Comparison of ENCODE assay signal across 8 mouse cellular contexts in genomic region chr2:76672966-76673392, GRCm38 (mm10). TPM values are rescaled to one million over a fixed set of nuclear protein-coding genes. Genes with fewer than 3 reads are reported as not detected.
DNase-seq lines count a peak whose midpoint lies in the region; ATAC-seq and TF ChIP-seq lines count a peak whose summit lies in the region.

Gene Fkbp7 (minus strand): TSS chr2:76673116.

- peak; percentile 95 for DNase-seq in brain, adult 2 months (ENCODE audit: low read depth, low spot score)
- peak; percentile 96 for DNase-seq in heart, embryonic 10.5 days (ENCODE audit: low spot score)
- peak; percentile 94 for DNase-seq in midbrain, postnatal 0 days (ENCODE audit: low spot score)
- DNase-seq in spleen, postnatal 10 days (ENCODE audit: low spot score in 2 of 2), result peak; percentile 79 to 90

- TF ChIP-seq POLR2A in embryonic fibroblast, embryonic 13.5 days (IDR thresholded peaks at IDR 0.05; ENCODE audit: low read depth, low read length), result peak; percentile 99

- H3K27ac ChIP-seq in embryonic fibroblast, embryonic 13.5 days (ENCODE audit: insufficient read depth, low read length), result peak within 1 kb of the TSS; percentile 76
- peak within 1 kb of the TSS; percentile 88 for H3K27ac ChIP-seq in heart, embryonic 10.5 days
- H3K27ac ChIP-seq in kidney, embryonic 14.5 days (ENCODE audit: low read depth, low read length), result peak within 1 kb of the TSS; percentile 76
- peak within 1 kb of the TSS; percentile 85 for H3K27ac ChIP-seq in limb, embryonic 15.5 days
- peak within 1 kb of the TSS; percentile 65 for H3K27ac ChIP-seq in midbrain, postnatal 0 days (ENCODE audit: low read depth, low read length)

- no peak for TF ChIP-seq CTCF in C2C12 (IDR thresholded peaks at IDR 0.05; ENCODE audit: control insufficient read depth, insufficient read depth, insufficient read length)
- no peak for TF ChIP-seq CTCF in embryonic fibroblast, embryonic 13.5 days (IDR thresholded peaks at IDR 0.05; ENCODE audit: borderline replicate concordance, insufficient read depth, low read length)
- no peak for TF ChIP-seq CTCF in midbrain, postnatal 0 days (IDR thresholded peaks at IDR 0.05)

- peak; percentile 92 for ATAC-seq in kidney, embryonic 14.5 days (ENCODE audit: low FRiP score, low TSS enrichment)
- ATAC-seq in limb, embryonic 15.5 days (ENCODE audit: insufficient number of reproducible peaks, low FRiP score, low TSS enrichment, low read depth), result peak; percentile 89
- ATAC-seq in midbrain, postnatal 0 days (ENCODE audit: low FRiP score), result peak; percentile 90

- peak within 1 kb of the TSS; percentile 48 for H3ac ChIP-seq in C2C12 (ENCODE audit: control insufficient read depth, insufficient read length, low read depth)

- under 1% methylated on average over 17 of the region's 17 CpGs for WGBS in heart, embryonic 10.5 days
- WGBS in kidney, embryonic 14.5 days, result 0% methylated on average over 17 of the region's 17 CpGs
- WGBS in limb, embryonic 15.5 days, result 0% methylated on average over 17 of the region's 17 CpGs
- WGBS in midbrain, postnatal 0 days, result 0% methylated on average over 17 of the region's 17 CpGs

- peak within 1 kb of the TSS; percentile 52 for H3K9ac ChIP-seq in kidney, embryonic 14.5 days (ENCODE audit: low read depth, low read length)
- peak within 1 kb of the TSS; percentile 47 for H3K9ac ChIP-seq in limb, embryonic 15.5 days
- peak within 1 kb of the TSS; percentile 46 for H3K9ac ChIP-seq in midbrain, postnatal 0 days (replicated peaks; ENCODE audit: low read length, poor library complexity, severe bottlenecking)

- peaks cover 36% of the 10 kb centered on the region for H3K79me2 ChIP-seq in C2C12 (ENCODE audit: control insufficient read depth, insufficient read depth)

- H3K9me3 ChIP-seq in heart, embryonic 10.5 days, result no peaks in the 10 kb centered on the region
- no peaks in the 10 kb centered on the region for H3K9me3 ChIP-seq in kidney, embryonic 14.5 days (ENCODE audit: control insufficient read depth, low read length)
- no peaks in the 10 kb centered on the region for H3K9me3 ChIP-seq in limb, embryonic 15.5 days
- H3K9me3 ChIP-seq in midbrain, postnatal 0 days (ENCODE audit: low read length), result no peaks in the 10 kb centered on the region

- no peaks in the 10 kb centered on the region for H3K27me3 ChIP-seq in C2C12 (ENCODE audit: control insufficient read depth, insufficient read depth, insufficient read length)
- H3K27me3 ChIP-seq in heart, embryonic 10.5 days (ENCODE audit: insufficient read depth, poor library complexity, severe bottlenecking), result no peaks in the 10 kb centered on the region
- H3K27me3 ChIP-seq in kidney, embryonic 14.5 days (ENCODE audit: control insufficient read depth, insufficient read depth, low read length), result no peaks in the 10 kb centered on the region
- no peaks in the 10 kb centered on the region for H3K27me3 ChIP-seq in limb, embryonic 15.5 days
- H3K27me3 ChIP-seq in midbrain, postnatal 0 days (ENCODE audit: insufficient read depth, low read length), result no peaks in the 10 kb centered on the region

- peak within 1 kb of the TSS; percentile 62 for H3K4me2 ChIP-seq in kidney, embryonic 14.5 days (replicated peaks; ENCODE audit: low read depth, low read length)
- H3K4me2 ChIP-seq in limb, embryonic 15.5 days, result peak within 1 kb of the TSS; percentile 51
- peak within 1 kb of the TSS; percentile 60 for H3K4me2 ChIP-seq in midbrain, postnatal 0 days (ENCODE audit: low read depth, low read length, poor library complexity, severe bottlenecking)

- H3K4me1 ChIP-seq in embryonic fibroblast, embryonic 13.5 days (ENCODE audit: control insufficient read depth, insufficient read depth, low read length), result 0 out of 2 replicates have a peak, but pooled peaks cover 4% of the 10 kb centered on the region
- H3K4me1 ChIP-seq in heart, embryonic 10.5 days, result peaks cover 27% of the 10 kb centered on the region
- H3K4me1 ChIP-seq in kidney, embryonic 14.5 days (ENCODE audit: control insufficient read depth, insufficient read depth, low read length), result peaks cover 21% of the 10 kb centered on the region; the same call in 1 of the 2 replicates
- H3K4me1 ChIP-seq in limb, embryonic 15.5 days, result peaks cover 22% of the 10 kb centered on the region
- peaks cover 10% of the 10 kb centered on the region for H3K4me1 ChIP-seq in midbrain, postnatal 0 days (ENCODE audit: insufficient read depth, low read length)

- H3K36me3 ChIP-seq in C2C12 (ENCODE audit: control insufficient read depth, insufficient read depth), result peaks cover 2% of the 10 kb centered on the region
- no peaks in the 10 kb centered on the region for H3K36me3 ChIP-seq in heart, embryonic 10.5 days
- peaks cover 3% of the 10 kb centered on the region; the same call in 1 of the 2 replicates for H3K36me3 ChIP-seq in kidney, embryonic 14.5 days (ENCODE audit: control insufficient read depth, insufficient read depth, low read length)
- H3K36me3 ChIP-seq in limb, embryonic 15.5 days, result peaks cover 7% of the 10 kb centered on the region; the same call in 1 of the 2 replicates
- no peaks in the 10 kb centered on the region for H3K36me3 ChIP-seq in midbrain, postnatal 0 days (ENCODE audit: insufficient read depth, low read length)

- peak within 1 kb of the TSS; percentile 40 for H3K4me3 ChIP-seq in C2C12 (ENCODE audit: insufficient read depth, poor library complexity, severe bottlenecking)
- peak within 1 kb of the TSS; percentile 55 for H3K4me3 ChIP-seq in embryonic fibroblast, embryonic 13.5 days (ENCODE audit: insufficient read depth, low read length)
- H3K4me3 ChIP-seq in heart, embryonic 10.5 days, result peak within 1 kb of the TSS; percentile 63
- H3K4me3 ChIP-seq in kidney, embryonic 14.5 days (ENCODE audit: low read length), result peak within 1 kb of the TSS; percentile 54
- peak within 1 kb of the TSS; percentile 42 for H3K4me3 ChIP-seq in limb, embryonic 15.5 days
- peak within 1 kb of the TSS; percentile 36 for H3K4me3 ChIP-seq in midbrain, postnatal 0 days (ENCODE audit: low read depth, low read length)

- H3K79me3 ChIP-seq in C2C12 (ENCODE audit: low read depth), result peaks cover 24% of the 10 kb centered on the region

TF ChIP-seq in C2C12, 6 proteins besides CTCF, POLR2A, EP300 and RAD21:
- TF ChIP-seq USF1 (IDR thresholded peaks at IDR 0.05; ENCODE audit: low read depth), result no peak
- TF ChIP-seq MAX (IDR thresholded peaks at IDR 0.05), result peak; percentile 80

RNA-seq across cellular contexts. Expression of gene Fkbp7, which starts in this region (rescaled TPM):
- 36.5 TPM for polyA plus RNA-seq in C2C12 (2012; fragmentation: generic; extraction: Trizol)
- polyA plus RNA-seq in embryonic fibroblast, embryonic 13.5 days (2011; ENCODE audit: insufficient read length, low read depth, missing spikeins), result 93.4 and 122 TPM in 2 replicates
- polyA plus RNA-seq in heart, embryonic 10.5 days (2016; fragmentation: Nextera tagmentation; extraction: Ambion mirVana), result 33.4 and 41.7 TPM in 2 replicates
- 57.5 and 73.4 TPM in 2 replicates for polyA plus RNA-seq in kidney, embryonic 14.5 days (2014; fragmentation: Nextera tagmentation; extraction: Ambion mirVana)
- 151 and 159 TPM in 2 replicates for polyA plus RNA-seq in limb, embryonic 15.5 days (2015; fragmentation: Nextera tagmentation; extraction: Ambion mirVana)
- 7.8 and 11.9 TPM in 2 replicates for total RNA-seq in midbrain, postnatal 0 days (2014; rRNA removed)
- 11.6 and 13.5 TPM in 2 replicates for polyA plus RNA-seq in midbrain, postnatal 0 days (2015; fragmentation: Nextera tagmentation; extraction: Ambion mirVana)

Comparison
In these comparisons a context has a peak if more than half of its experiments do, and no peak if none do; other contexts are left out.
1. Peak in every context shown above with its lines: DNase-seq, ATAC-seq, H3K4me3 ChIP-seq and H3K27ac ChIP-seq.